Mouse (Mus musculus) liver, embryonic 16.5 days (tissue): Measurements from ENCODE around the gene Ncmap. TPM values are rescaled to one million over a fixed set of nuclear protein-coding genes. Genes with fewer than 3 reads are reported as not detected.

ENCODE experiments used
- ATAC-seq: fragments of 200-750 bp; cut with Nextera tagmentation; 2 replicates; pipeline ENCODE4 v1.8.0; 2017; ENCODE audit warnings: low read depth, mild to moderate bottlenecking, moderate number of reproducible peaks, moderate library complexity
- H3K27ac ChIP-seq: fragments of 300-500 bp; sonication (generic); 2 replicates; pipeline ENCODE4 v1.5.1; 2014; ENCODE audit warnings: mild to moderate bottlenecking, low read length
- H3K27me3 ChIP-seq: fragments of 300-500 bp; sonication (generic); 2 replicates; pipeline ENCODE4 v1.6.1; 2014; ENCODE audit warnings: low read depth, low read length, mixed read lengths; ENCODE audit not compliant: control insufficient read depth, insufficient read depth
- H3K36me3 ChIP-seq: fragments of 300-500 bp; sonication (generic); 2 replicates; pipeline ENCODE4 v1.6.1; 2014; ENCODE audit warnings: mild to moderate bottlenecking; ENCODE audit not compliant: control insufficient read depth, insufficient read depth
- H3K4me1 ChIP-seq: fragments of 300-500 bp; sonication (generic); 2 replicates; pipeline ENCODE4 v1.6.1; 2014; ENCODE audit warnings: low read depth, low read length, mixed read lengths; ENCODE audit not compliant: control insufficient read depth
- H3K4me2 ChIP-seq: fragments of 300-500 bp; sonication (generic); 2 replicates; pipeline ENCODE4 v1.6.1; 2014; ENCODE audit warnings: low read depth, low read length, mixed read lengths
- H3K4me3 ChIP-seq: fragments of 300-500 bp; sonication (generic); 2 replicates; pipeline ENCODE4 v1.5.1; 2014; ENCODE audit warnings: low read depth, mild to moderate bottlenecking, low read length
- H3K9ac ChIP-seq: fragments of 300-500 bp; sonication (generic); 2 replicates; pipeline ENCODE4 v1.6.1; 2014; ENCODE audit warnings: low read depth, low read length
- H3K9me3 ChIP-seq: fragments of 300-500 bp; sonication (generic); replicated peaks from 2 replicates; pipeline ENCODE4 v1.6.1; 2016; ENCODE audit warnings: low read length; ENCODE audit not compliant: control insufficient read depth
- WGBS: fragments of 180-500 bp; shearing (Covaris S2); extraction: QIAGEN DNeasy Blood & Tissue Kit; methylation state at CpG from one replicate; pipeline ENCODE4 v1.1.7; 2014; ENCODE audit not compliant: insufficient replicate concordance; 5-methylcytosine and 5-hydroxymethylcytosine counted together
- polyA plus RNA-seq: library from polyadenylated mRNA; unstranded; fragments of >200 nt; fragmentation: Nextera tagmentation; extraction: Ambion mirVana; gene quantifications from 2 replicates; pipeline ENCODE4 v1.2.1, GENCODE M21; 2015

Gene Ncmap
- polyA plus RNA-seq, 1 experiment from 2014 or later = 0.19 TPM

GRCm38 (mm10) chr4:135433086-135433442 lies 35.0 kb upstream of the Ncmap start:
- peak overlapping the region; percentile 77 for H3K4me3 ChIP-seq
- WGBS = 20% methylated on average over 10 of the region's 10 CpGs
- H3K9ac ChIP-seq = peak overlapping the region; percentile 88
- no peaks in the 10 kb centered on the region for H3K9me3 ChIP-seq
- peak overlapping the region; percentile 90 for H3K4me2 ChIP-seq
- ATAC-seq = no peak
- peak overlapping the region; percentile 65; the same call in 1 of the 2 replicates for H3K27ac ChIP-seq
- no peaks in the 10 kb centered on the region for H3K36me3 ChIP-seq
- H3K4me1 ChIP-seq = peaks cover 24% of the 10 kb centered on the region
- H3K27me3 ChIP-seq = no peaks in the 10 kb centered on the region

GRCm38 (mm10) chr4:135429990-135430760 lies 32.1 kb upstream of the Ncmap start:
- 66% methylated on average over 8 of the region's 8 CpGs for WGBS
- Histone ChIP-seq H3K4me2 (no peak overlapping the region), H3K27ac (no peak overlapping the region), H3K9ac (no peak overlapping the region), H3K9me3 (no peaks in the 10 kb centered on the region), H3K36me3 (no peaks in the 10 kb centered on the region), H3K4me3 (no peak overlapping the region), H3K4me1 (peaks cover 16% of the 10 kb centered on the region), H3K27me3 (no peaks in the 10 kb centered on the region)
- no peak for ATAC-seq

DNA sequence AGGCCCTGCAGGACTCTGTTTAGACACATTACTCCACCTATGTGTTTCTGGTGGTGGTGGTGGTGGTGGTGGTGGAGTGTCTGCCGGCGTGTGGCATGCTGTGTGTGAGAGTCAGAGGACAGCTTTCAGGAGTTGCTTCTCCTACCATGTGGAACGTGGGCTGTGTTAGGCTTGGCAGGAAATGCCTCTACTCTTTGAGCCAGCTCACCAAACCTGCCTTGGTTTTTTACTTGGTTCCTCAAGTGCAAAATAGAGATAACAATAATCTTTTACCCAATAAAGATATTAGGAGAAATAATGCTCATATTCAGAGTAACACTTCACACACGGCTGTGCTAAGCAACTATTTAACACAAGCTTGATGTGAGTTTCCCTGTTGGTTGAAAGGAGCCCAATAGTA lies 31.4 kb upstream of the Ncmap start:
- H3K4me1 ChIP-seq = peaks cover 12% of the 10 kb centered on the region
- no peaks in the 10 kb centered on the region for H3K36me3 ChIP-seq
- WGBS = 39% methylated on average over 4 of the region's 4 CpGs
- H3K27ac ChIP-seq = no peak overlapping the region
- H3K4me2 ChIP-seq = no peak overlapping the region
- no peaks in the 10 kb centered on the region for H3K27me3 ChIP-seq
- no peak overlapping the region for H3K9ac ChIP-seq
- no peak for ATAC-seq
- no peaks in the 10 kb centered on the region for H3K9me3 ChIP-seq
- H3K4me3 ChIP-seq = no peak overlapping the region

DNA sequence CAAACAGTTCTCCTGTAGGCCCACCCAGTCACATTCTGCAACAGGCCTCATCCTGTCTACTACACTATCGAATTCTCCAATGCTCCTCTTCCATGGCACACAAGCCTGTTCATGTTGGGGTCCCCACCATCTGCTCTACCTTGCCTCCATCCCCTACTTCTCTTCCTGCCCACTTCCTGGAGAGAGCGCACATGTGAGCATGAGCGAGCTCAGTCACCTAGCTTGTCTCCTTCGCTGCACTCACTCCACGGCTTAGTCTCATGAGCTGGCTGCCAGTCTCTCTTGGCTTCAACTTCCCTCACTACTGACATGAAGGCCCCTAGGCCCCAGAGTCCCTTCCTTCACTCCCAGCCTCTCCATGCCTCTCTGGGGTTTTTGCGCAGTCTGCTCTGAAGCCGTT lies 28.6 kb upstream of the Ncmap start:
- Histone ChIP-seq H3K4me1 (no peaks in the 10 kb centered on the region; the same call in 1 of the 2 replicates), H3K27me3 (no peaks in the 10 kb centered on the region), H3K27ac (no peak overlapping the region), H3K4me2 (no peak overlapping the region), H3K9ac (no peak overlapping the region), H3K9me3 (no peaks in the 10 kb centered on the region), H3K36me3 (no peaks in the 10 kb centered on the region), H3K4me3 (no peak overlapping the region)
- ATAC-seq = no peak
- 78% methylated on average over 7 of the region's 7 CpGs for WGBS

DNA sequence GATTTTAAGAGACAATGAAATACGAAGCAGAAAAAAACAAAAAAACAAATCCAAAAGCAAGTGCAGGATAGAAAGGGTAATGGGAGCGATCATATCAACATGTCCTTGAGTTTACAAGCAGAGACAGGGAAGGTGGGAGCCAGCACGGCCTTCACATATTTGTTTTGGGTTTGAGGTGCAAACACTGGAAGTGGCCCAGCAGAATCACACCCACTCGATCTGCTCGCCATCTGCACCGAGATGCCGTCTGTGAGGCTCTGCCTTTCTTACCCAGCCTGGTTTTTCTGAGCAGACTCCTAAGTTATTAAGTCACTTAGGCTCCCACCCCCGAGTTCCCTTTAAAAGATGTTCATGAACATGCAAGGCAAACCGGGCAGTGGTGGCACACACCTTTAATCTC lies 27.6 kb upstream of the Ncmap start:
- no peaks in the 10 kb centered on the region for H3K27me3 ChIP-seq
- no peaks in the 10 kb centered on the region for H3K36me3 ChIP-seq
- H3K4me2 ChIP-seq = no peak overlapping the region
- no peak overlapping the region for H3K27ac ChIP-seq
- ATAC-seq = no peak
- no peaks in the 10 kb centered on the region; the same call in 1 of the 2 replicates for H3K4me1 ChIP-seq
- no peak overlapping the region for H3K9ac ChIP-seq
- H3K4me3 ChIP-seq = no peak overlapping the region
- 64% methylated on average over 9 of the region's 9 CpGs for WGBS
- H3K9me3 ChIP-seq = no peaks in the 10 kb centered on the region

- WGBS = 85% methylated on average over 13 of the region's 13 CpGs
- no peak for ATAC-seq
- H3K27ac ChIP-seq = no peak overlapping the region
- no peak overlapping the region for H3K9ac ChIP-seq
- H3K4me2 ChIP-seq = no peak overlapping the region
- no peaks in the 10 kb centered on the region for H3K4me1 ChIP-seq
- H3K36me3 ChIP-seq = no peaks in the 10 kb centered on the region
- H3K9me3 ChIP-seq = no peaks in the 10 kb centered on the region
- H3K27me3 ChIP-seq = no peaks in the 10 kb centered on the region
- H3K4me3 ChIP-seq = no peak overlapping the region
Measured at GRCm38 (mm10) chr4:135420961-135421360, 22.9 kb upstream of the Ncmap start.

- Histone ChIP-seq H3K27ac (no peak overlapping the region), H3K27me3 (no peaks in the 10 kb centered on the region), H3K4me3 (no peak overlapping the region), H3K9ac (no peak overlapping the region), H3K4me1 (no peaks in the 10 kb centered on the region), H3K36me3 (no peaks in the 10 kb centered on the region), H3K9me3 (no peaks in the 10 kb centered on the region), H3K4me2 (no peak overlapping the region)
- WGBS = 84% methylated on average over 11 of the region's 11 CpGs
- ATAC-seq = no peak
Measured at GRCm38 (mm10) chr4:135420416-135420815, 22.4 kb upstream of the Ncmap start.

DNA sequence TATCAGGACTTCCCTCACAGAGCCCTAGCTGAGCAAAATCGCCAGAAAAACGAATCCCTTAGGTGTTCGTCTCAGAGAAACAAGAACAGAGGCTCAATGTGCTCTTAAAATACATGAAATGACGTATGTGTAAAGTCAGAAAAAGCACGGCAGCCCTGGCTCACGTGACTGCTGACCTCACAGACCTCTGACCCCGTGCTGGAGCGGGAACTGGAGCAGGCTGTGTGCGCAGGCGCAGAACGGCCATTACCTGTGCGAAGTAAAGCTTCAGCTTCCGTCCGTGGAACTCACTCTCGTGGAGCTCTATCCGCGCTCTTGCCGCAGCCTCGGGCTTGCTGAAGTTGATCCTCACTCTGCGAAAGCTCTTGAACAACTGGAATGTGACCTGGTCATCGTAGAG lies 22.0 kb upstream of the Ncmap start:
- Histone ChIP-seq H3K4me2 (no peak overlapping the region), H3K9me3 (no peaks in the 10 kb centered on the region), H3K27me3 (no peaks in the 10 kb centered on the region), H3K4me1 (no peaks in the 10 kb centered on the region), H3K36me3 (no peaks in the 10 kb centered on the region), H3K27ac (no peak overlapping the region), H3K4me3 (no peak overlapping the region), H3K9ac (no peak overlapping the region)
- ATAC-seq = no peak
- WGBS = 85% methylated on average over 21 of the region's 21 CpGs

DNA sequence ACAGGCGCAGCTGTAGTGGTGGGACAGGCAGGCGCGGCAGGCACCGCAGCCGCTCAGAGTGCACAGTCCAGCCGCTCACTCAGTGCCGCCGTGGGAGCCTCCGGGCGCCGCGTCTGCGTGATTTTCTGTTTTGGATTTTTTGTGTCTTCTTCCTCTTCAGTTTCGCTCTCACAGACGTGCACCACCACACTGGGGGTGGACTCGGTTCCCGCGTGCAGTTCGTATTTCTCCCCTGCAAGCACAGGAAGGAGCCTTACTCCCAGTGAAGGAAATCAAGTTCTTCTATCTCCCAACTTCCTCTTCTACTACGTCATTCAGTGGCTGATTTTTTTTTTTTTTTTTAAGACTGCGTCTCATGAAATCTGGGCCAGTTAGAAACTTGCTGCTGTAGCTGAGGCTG lies 18.3 kb upstream of the Ncmap start:
- Histone ChIP-seq H3K4me1 (no peaks in the 10 kb centered on the region), H3K9me3 (no peaks in the 10 kb centered on the region), H3K27me3 (no peaks in the 10 kb centered on the region), H3K4me2 (peak overlapping the region; percentile 10; the same call in 1 of the 2 replicates), H3K4me3 (peak overlapping the region; percentile 14), H3K27ac (no peak overlapping the region), H3K36me3 (no peaks in the 10 kb centered on the region), H3K9ac (no peak overlapping the region; the same call in 1 of the 2 replicates)
- no peak for ATAC-seq
- WGBS = 52% methylated on average over 21 of the region's 21 CpGs
